Mouse (Mus musculus) embryonic facial prominence, embryonic 14.5 days (tissue): ENCODE results near the gene Mrgprf. TPM values are rescaled to one million over a fixed set of nuclear protein-coding genes. Genes with fewer than 3 reads are reported as not detected.
A peak's percentile ranks its signal among the peaks of the same experiment; 100 is the strongest.

ENCODE experiments used
- ATAC-seq: fragments of 200-750 bp; cut with Nextera tagmentation; 2 replicates; pipeline ENCODE4 v1.8.0; 2017; ENCODE audit warnings: low read depth, moderate number of reproducible peaks, moderate TSS enrichment
- DNase-seq: peaks from one replicate; pipeline ENCODE4 v3.0.0-alpha.2; 2015; ENCODE audit warnings: low spot score
- H3K27ac ChIP-seq: fragments of 300-500 bp; sonication (generic); replicated peaks from 2 replicates; pipeline ENCODE4 v1.5.1; 2014; ENCODE audit warnings: low read depth, mild to moderate bottlenecking, low read length, moderate library complexity
- H3K27me3 ChIP-seq: fragments of 300-500 bp; sonication (generic); replicated peaks from 2 replicates; pipeline ENCODE4 v1.6.1; 2014; ENCODE audit warnings: low read length; ENCODE audit not compliant: control insufficient read depth, insufficient read depth
- H3K36me3 ChIP-seq: fragments of 300-500 bp; sonication (generic); 2 replicates; pipeline ENCODE4 v1.6.1; 2014; ENCODE audit warnings: low read length, mixed read lengths; ENCODE audit not compliant: control insufficient read depth, insufficient read depth
- H3K4me1 ChIP-seq: fragments of 300-500 bp; sonication (generic); 2 replicates; pipeline ENCODE4 v1.6.1; 2014; ENCODE audit warnings: antibody characterized with exemption, low read length; ENCODE audit not compliant: control insufficient read depth, insufficient read depth
- H3K4me2 ChIP-seq: fragments of 300-500 bp; sonication (generic); 2 replicates; pipeline ENCODE4 v1.6.1; 2014; ENCODE audit warnings: low read depth, mild to moderate bottlenecking, low read length, moderate library complexity, mixed read lengths
- H3K4me3 ChIP-seq: fragments of 300-500 bp; sonication (generic); 2 replicates; pipeline ENCODE4 v1.5.1; 2014; ENCODE audit warnings: low read depth, mild to moderate bottlenecking, low read length
- H3K9ac ChIP-seq: fragments of 300-500 bp; sonication (generic); 2 replicates; pipeline ENCODE4 v1.6.1; 2014; ENCODE audit warnings: low read depth, mild to moderate bottlenecking, low read length, moderate library complexity, mixed read lengths
- H3K9me3 ChIP-seq: fragments of 300-500 bp; sonication (generic); 2 replicates; pipeline ENCODE4 v1.6.1; 2016; ENCODE audit warnings: low read length; ENCODE audit not compliant: control insufficient read depth
- WGBS: fragments of 180-500 bp; shearing (Covaris S2); extraction: QIAGEN DNeasy Blood & Tissue Kit; methylation state at CpG from one replicate; pipeline ENCODE4 v1.1.7; 2014; 5-methylcytosine and 5-hydroxymethylcytosine counted together
- polyA plus RNA-seq: library from polyadenylated mRNA; unstranded; fragments of >200 nt; fragmentation: Nextera tagmentation; extraction: Ambion mirVana; gene quantifications from 2 replicates; pipeline ENCODE4 v1.2.1, GENCODE M21; 2014

Gene Mrgprf
- polyA plus RNA-seq, 1 experiment from 2014 or later: 10.0 TPM

DNA sequence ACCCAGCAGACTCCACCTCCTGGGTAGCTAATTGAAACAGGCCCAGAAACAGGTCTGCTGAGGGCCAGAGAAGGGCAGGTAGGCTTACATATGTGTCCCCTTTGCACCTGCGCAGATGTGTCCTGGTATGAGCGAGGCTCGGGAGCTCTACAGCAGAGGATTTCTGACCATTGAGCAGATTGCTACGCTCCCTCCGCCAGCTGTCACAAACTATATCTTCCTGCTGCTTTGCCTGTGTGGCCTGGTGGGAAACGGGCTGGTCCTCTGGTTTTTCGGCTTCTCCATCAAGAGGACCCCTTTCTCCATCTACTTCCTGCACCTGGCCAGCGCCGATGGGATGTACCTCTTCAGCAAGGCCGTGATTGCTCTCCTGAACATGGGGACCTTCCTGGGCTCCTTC, 7.0 kb downstream of the Mrgprf start:
- Histone ChIP-seq H3K4me3 (no peak overlapping the region), H3K4me1 (peaks cover 4% of the 10 kb centered on the region), H3K27ac (no peak overlapping the region), H3K9ac (no peak overlapping the region), H3K9me3 (no peaks in the 10 kb centered on the region), H3K4me2 (no peak overlapping the region), H3K36me3 (no peaks in the 10 kb centered on the region), H3K27me3 (no peaks in the 10 kb centered on the region)
- DNase-seq: no peak
- no peak for ATAC-seq
- 89% methylated on average over 10 of the region's 10 CpGs for WGBS

DNA sequence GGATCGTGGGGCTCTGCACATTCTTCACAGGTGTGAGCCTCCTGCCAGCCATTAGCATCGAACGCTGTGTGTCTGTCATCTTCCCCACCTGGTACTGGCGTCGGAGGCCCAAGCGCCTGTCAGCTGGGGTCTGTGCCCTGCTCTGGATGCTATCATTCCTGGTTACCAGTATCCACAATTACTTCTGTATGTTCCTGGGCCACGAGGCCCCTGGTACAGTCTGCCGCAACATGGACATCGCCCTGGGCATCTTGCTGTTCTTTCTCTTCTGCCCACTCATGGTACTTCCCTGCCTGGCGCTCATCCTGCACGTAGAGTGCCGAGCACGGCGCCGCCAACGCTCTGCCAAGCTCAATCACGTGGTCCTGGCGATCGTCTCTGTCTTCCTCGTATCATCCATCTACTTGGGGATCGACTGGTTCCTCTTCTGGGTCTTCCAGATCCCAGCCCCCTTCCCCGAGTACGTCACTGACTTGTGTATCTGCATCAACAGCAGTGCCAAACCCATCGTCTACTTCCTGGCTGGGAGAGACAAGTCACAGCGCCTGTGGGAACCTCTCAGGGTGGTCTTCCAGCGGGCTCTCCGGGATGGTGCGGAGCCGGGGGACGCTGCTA, 7.5 kb downstream of the Mrgprf start:
- no peak for DNase-seq

DNA sequence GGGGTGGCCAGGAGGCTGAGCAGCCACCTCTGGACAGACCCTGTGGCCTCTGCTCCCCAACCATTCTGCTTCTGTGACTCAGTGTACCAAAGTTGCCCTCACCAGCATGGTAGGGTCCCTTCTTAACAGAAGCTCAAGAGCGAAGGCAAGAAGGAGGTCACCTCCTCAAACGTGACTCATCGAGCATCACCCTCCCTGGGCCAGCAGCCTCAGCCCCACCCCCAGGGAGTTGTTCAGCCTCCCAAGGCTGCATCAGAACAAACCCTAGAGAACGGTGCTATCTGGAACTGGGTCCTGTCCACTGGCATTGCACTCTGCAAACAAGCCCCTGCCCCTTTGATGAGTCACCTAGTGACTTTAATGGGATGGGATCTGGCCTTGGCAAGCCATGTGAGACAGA, 8.2 kb downstream of the Mrgprf start:
- Histone ChIP-seq H3K9me3 (no peaks in the 10 kb centered on the region), H3K27me3 (no peaks in the 10 kb centered on the region), H3K36me3 (no peaks in the 10 kb centered on the region), H3K27ac (no peak overlapping the region), H3K4me1 (no peaks in the 10 kb centered on the region), H3K4me2 (no peak overlapping the region), H3K4me3 (no peak overlapping the region), H3K9ac (no peak overlapping the region)
- DNase-seq (no peak), ATAC-seq (no peak)
- WGBS: 65% methylated on average over 4 of the region's 4 CpGs

More for the DNA sequence above, 7.5 kb downstream of the Mrgprf start:
- H3K27ac ChIP-seq: no peak overlapping the region
- 77% methylated on average over 28 of the region's 30 CpGs for WGBS
- no peak overlapping the region for H3K9ac ChIP-seq
- no peaks in the 10 kb centered on the region; the same call in 1 of the 2 replicates for H3K4me1 ChIP-seq
- H3K4me2 ChIP-seq: no peak overlapping the region
- H3K36me3 ChIP-seq: no peaks in the 10 kb centered on the region
- H3K4me3 ChIP-seq: no peak overlapping the region
- H3K27me3 ChIP-seq: no peaks in the 10 kb centered on the region
- no peak for ATAC-seq
- H3K9me3 ChIP-seq: no peaks in the 10 kb centered on the region

DNA sequence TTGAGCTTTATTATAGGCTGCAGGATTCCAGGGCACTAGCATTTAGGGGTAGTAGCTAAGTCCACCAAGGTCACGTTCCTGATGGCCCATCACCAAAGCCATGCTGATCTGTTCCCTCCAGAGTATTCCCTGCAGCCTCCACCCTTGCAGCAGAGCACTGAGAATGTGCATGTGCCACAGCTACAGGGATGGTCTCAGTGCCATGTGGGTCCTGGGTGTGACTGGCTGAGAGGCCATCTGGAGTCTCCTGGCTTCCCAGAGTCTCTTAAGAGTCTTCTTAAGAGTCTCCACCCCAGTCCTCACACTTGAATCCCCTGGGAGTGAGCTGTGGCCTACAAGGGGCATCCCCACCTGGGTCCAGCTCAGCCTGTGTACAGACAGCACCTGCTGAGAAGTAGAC, 9.2 kb downstream of the Mrgprf start:
- no peak overlapping the region for H3K9ac ChIP-seq
- no peaks in the 10 kb centered on the region for H3K9me3 ChIP-seq
- no peak overlapping the region for H3K27ac ChIP-seq
- H3K36me3 ChIP-seq: no peaks in the 10 kb centered on the region
- ATAC-seq (no peak), DNase-seq (no peak)
- H3K4me3 ChIP-seq: no peak overlapping the region
- no peak overlapping the region for H3K4me2 ChIP-seq
- H3K27me3 ChIP-seq: no peaks in the 10 kb centered on the region
- WGBS: 100% methylated on average over 1 of the region's 1 CpGs
- H3K4me1 ChIP-seq: no peaks in the 10 kb centered on the region

- H3K27me3 ChIP-seq: no peaks in the 10 kb centered on the region
- no peak for DNase-seq
- H3K4me3 ChIP-seq: no peak overlapping the region
- 83% methylated on average over 5 of the region's 5 CpGs for WGBS
- H3K27ac ChIP-seq: no peak overlapping the region
- ATAC-seq: no peak
- no peak overlapping the region for H3K4me2 ChIP-seq
- no peaks in the 10 kb centered on the region for H3K4me1 ChIP-seq
- no peak overlapping the region for H3K9ac ChIP-seq
- H3K36me3 ChIP-seq: no peaks in the 10 kb centered on the region
- no peaks in the 10 kb centered on the region for H3K9me3 ChIP-seq
Observed at GRCm38 (mm10) chr7:145310526-145310925, 9.9 kb downstream of the Mrgprf start.

DNA sequence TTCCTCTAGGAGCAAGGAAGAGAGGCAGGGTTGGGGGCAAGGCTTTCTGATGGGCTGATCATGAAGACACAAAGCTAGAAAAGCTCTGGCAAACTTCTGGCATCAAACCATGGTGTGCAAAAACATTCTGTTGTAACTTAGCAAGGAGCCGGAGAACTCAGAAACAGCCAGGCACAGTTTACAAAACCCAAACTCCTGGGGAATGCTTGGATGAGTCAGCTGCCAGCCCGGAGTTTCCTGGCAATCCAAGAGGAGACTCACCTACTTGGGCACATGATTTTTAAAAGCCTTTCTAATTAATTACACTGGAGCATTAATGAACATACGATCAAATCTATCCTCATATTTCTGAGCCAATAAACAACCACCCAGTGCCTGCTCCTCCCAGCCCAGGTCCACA, 11.5 kb downstream of the Mrgprf start:
- H3K4me3 ChIP-seq: no peak overlapping the region
- H3K27ac ChIP-seq: no peak overlapping the region
- ATAC-seq: no peak
- no peak for DNase-seq
- H3K27me3 ChIP-seq: no peaks in the 10 kb centered on the region
- H3K9ac ChIP-seq: no peak overlapping the region
- no peaks in the 10 kb centered on the region for H3K4me1 ChIP-seq
- no peak overlapping the region for H3K4me2 ChIP-seq
- 75% methylated on average over 3 of the region's 3 CpGs for WGBS
- no peaks in the 10 kb centered on the region for H3K9me3 ChIP-seq
- H3K36me3 ChIP-seq: no peaks in the 10 kb centered on the region

- Histone ChIP-seq H3K4me3 (no peak within 1 kb of the TSS), H3K9me3 (no peaks in the 10 kb centered on the region), H3K4me2 (no peak within 1 kb of the TSS), H3K27me3 (no peaks in the 10 kb centered on the region), H3K27ac (no peak within 1 kb of the TSS), H3K36me3 (no peaks in the 10 kb centered on the region), H3K4me1 (no peaks in the 10 kb centered on the region), H3K9ac (no peak within 1 kb of the TSS)
- DNase-seq (no peak), ATAC-seq (no peak)
- 93% methylated on average over 6 of the region's 6 CpGs for WGBS
Observed at GRCm38 (mm10) chr7:145314785-145315411, 14.3 kb downstream of the Mrgprf start, which contains the start of gene Mrgprd. Gene Mrgprd (plus strand): TSS chr7:145314835.

DNA sequence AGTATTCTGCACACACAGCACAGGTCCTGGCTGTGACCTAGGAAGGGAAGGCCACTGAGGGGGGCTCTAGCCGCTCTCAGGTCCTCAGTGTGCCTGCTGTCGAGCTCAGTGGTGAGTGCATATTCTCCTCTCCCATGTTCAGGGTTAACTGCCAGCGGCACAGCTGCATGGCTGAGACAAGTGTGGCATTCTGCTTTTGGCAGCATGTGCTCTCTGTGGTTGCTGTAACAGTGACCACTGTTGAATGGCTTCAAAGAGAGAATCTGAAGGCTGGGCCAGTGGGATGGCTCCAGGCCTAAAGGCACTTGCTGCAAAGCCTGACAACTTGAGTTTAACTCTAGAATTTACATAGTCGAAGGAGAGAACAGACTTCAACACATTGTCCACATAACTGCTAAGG, 16.9 kb downstream of the Mrgprf start:
- ATAC-seq (no peak), DNase-seq (peak; percentile 27)
- Histone ChIP-seq H3K27ac (no peak overlapping the region), H3K4me1 (no peaks in the 10 kb centered on the region), H3K36me3 (no peaks in the 10 kb centered on the region), H3K9ac (no peak overlapping the region), H3K9me3 (no peaks in the 10 kb centered on the region), H3K27me3 (no peaks in the 10 kb centered on the region), H3K4me2 (no peak overlapping the region), H3K4me3 (no peak overlapping the region)
- WGBS: 61% methylated on average over 4 of the region's 4 CpGs

DNA sequence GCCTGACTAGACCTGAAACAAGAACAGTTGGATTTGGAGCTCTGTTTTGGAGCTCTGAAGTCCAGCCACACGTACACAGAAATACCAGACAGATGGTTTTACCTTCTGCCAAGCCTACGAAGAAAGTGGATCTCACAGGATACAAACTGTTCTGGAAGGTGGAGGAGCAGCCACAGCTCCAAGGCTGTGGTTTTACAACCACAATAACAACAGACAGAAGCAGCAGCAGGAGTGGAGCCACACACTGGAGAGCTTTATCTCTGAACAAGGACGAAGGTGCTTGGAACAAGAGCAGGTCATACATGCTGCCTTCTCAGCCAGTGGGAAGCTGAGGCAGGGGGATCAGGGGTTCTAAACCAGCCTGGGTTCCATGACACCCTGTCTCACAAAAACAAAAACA, 18.9 kb downstream of the Mrgprf start:
- Histone ChIP-seq H3K4me1 (no peaks in the 10 kb centered on the region), H3K27ac (no peak overlapping the region), H3K9ac (no peak overlapping the region), H3K4me2 (no peak overlapping the region), H3K36me3 (no peaks in the 10 kb centered on the region), H3K27me3 (no peaks in the 10 kb centered on the region), H3K4me3 (no peak overlapping the region), H3K9me3 (no peaks in the 10 kb centered on the region)
- 65% methylated on average over 3 of the region's 3 CpGs for WGBS
- DNase-seq (no peak), ATAC-seq (no peak)
